Mouse (Mus musculus) cortical plate, adult 2 months (tissue): ENCODE results near the gene 2410002F23Rik. TPM values are rescaled to one million over a fixed set of nuclear protein-coding genes. Genes with fewer than 3 reads are reported as not detected.
"Not testable (repeated sequence)": the region's sequence is repeated elsewhere in the genome, so short reads cannot be mapped to it uniquely, and the experiment has no call there.

Experiments
- H3K27ac ChIP-seq: fragments of 200-500 bp; 2 replicates; pipeline ENCODE4 v1.5.1; 2012; ENCODE audit warnings: low read length, control low read depth, inconsistent platforms; ENCODE audit not compliant: insufficient read depth
- H3K4me1 ChIP-seq: fragments of 200-500 bp; 2 replicates; pipeline ENCODE4 v1.6.1; 2011; ENCODE audit warnings: low read length; ENCODE audit not compliant: control insufficient read depth, insufficient read depth
- H3K4me3 ChIP-seq: fragments of 200-500 bp; 2 replicates; pipeline ENCODE4 v1.5.1; 2011; ENCODE audit warnings: mild to moderate bottlenecking, low read length, control low read depth; ENCODE audit not compliant: insufficient read depth
- CTCF ChIP-seq: fragments of 200-500 bp; IDR thresholded peaks from 2 replicates; pipeline ENCODE4 v1.5.1; 2011; ENCODE audit warnings: mild to moderate bottlenecking, control low read depth, low read length; ENCODE audit not compliant: insufficient read depth; ENCODE audit errors: extremely low read depth
- POLR2A ChIP-seq: fragments of 200-500 bp; IDR thresholded peaks from 2 replicates; pipeline ENCODE4 v1.6.1; 2011; ENCODE audit warnings: mild to moderate bottlenecking, low read length, control low read depth; ENCODE audit not compliant: insufficient read depth; ENCODE audit errors: extremely low read depth
- polyA plus RNA-seq: library from polyadenylated mRNA; depleted of rRNA; stranded (reverse); fragments of >200 nt; gene quantifications from 2 replicates; pipeline ENCODE4 v1.2.3, GENCODE M21; 2012

Gene 2410002F23Rik
- polyA plus RNA-seq, 1 experiment, result 105 TPM

DNA sequence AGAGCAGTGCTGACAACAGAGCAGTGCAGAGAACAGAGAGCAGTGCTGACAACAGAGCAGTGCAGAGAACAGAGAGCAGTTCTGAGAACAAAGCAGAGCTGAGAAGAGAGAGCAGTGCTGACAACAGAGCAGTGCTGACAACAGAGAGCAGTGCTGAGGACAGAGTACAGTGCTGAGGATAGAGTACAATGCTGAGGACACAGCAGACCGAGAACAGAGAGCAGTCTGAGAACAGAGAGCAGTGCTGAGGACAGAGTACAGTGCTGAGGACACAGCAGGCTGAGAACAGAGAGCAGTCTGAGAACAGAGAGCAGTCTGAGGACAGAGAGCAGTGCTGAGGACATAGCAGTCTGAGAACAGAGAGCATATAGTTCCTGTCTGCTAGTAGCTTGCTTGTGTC, 5.8 kb upstream of the 2410002F23Rik start:
- peaks cover 3% of the 10 kb centered on the region; the same call in 1 of the 2 replicates for H3K4me1 ChIP-seq
- no peak overlapping the region for H3K27ac ChIP-seq
- H3K4me3 ChIP-seq, result no peak overlapping the region
- TF ChIP-seq POLR2A, result no peak
- TF ChIP-seq CTCF, result no peak

DNA sequence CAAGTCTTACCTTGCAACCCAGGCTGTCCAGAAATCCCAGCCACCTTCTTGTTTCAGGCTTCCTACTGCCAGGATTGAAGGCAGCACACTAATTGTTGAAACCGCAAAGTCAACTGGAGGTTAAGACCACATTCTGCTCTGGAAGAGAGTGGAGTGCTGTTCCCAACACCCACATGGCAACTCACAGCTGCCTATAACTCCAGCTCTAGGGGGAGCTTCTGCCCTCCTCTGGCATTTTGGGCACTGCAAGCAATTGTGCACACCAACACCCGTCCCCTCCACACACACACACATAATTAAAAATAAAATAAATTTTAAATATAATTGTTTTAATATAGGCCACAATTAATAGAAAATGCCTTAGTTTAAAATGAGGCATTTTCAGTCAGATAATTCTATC, 5.4 kb upstream of the 2410002F23Rik start:
- Histone ChIP-seq H3K4me3 (no peak overlapping the region), H3K4me1 (peaks cover 3% of the 10 kb centered on the region; the same call in 1 of the 2 replicates), H3K27ac (no peak overlapping the region)
- TF ChIP-seq POLR2A (no peak), CTCF (no peak)

DNA sequence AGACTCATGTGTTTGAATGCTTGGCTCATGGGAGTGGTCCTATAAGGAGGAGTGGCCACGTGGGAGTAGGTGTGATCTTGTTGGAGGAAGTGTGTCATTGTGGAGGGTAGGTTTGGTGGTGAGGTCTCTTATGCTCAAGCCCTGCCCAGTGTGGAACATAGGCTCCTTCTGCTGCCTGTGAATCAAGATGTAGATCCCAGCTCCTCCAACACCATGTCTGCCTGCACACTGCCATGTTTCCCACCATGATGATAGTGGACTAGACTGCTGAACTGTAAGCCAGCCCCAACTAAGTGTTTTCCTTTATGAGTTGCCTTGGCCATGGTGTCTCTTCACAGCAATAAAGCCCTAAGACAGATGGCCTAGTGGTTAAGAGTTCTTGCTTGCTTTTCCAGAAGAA, 2.4 kb upstream of the 2410002F23Rik start:
- TF ChIP-seq CTCF (no peak), POLR2A (no peak)
- Histone ChIP-seq H3K27ac (no peak overlapping the region), H3K4me3 (no peak overlapping the region), H3K4me1 (peaks cover 3% of the 10 kb centered on the region; the same call in 1 of the 2 replicates)

DNA sequence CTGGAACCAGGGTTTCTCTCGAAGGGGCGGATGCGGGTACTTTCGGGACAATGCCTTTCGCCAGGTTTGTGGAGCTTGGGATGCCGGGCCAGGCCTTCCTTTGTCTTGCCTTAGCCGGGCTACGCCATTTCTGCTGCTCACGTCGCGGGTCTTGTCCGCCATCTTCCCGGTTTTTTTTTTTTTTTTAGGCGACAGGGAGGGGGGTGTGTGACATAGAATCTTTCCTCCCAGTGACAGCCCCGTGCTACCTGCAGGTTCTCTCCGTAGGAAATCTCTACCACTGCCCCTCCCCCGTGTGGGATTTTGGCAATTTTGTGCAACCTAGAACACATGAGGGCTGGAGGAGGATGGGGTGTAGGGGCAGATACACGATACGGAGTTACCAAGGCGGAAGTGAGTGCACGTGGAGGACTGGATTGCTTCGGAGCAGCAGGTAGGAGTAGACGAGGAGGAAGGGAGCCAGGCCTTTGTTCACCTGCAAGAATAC, 505 bp downstream of the 2410002F23Rik start:
- TF ChIP-seq CTCF (no peak), POLR2A (no peak)
- H3K27ac ChIP-seq, result peak overlapping the region; percentile 82
- H3K4me3 ChIP-seq, result peak overlapping the region; percentile 85
- peaks cover 3% of the 10 kb centered on the region; the same call in 1 of the 2 replicates for H3K4me1 ChIP-seq

DNA sequence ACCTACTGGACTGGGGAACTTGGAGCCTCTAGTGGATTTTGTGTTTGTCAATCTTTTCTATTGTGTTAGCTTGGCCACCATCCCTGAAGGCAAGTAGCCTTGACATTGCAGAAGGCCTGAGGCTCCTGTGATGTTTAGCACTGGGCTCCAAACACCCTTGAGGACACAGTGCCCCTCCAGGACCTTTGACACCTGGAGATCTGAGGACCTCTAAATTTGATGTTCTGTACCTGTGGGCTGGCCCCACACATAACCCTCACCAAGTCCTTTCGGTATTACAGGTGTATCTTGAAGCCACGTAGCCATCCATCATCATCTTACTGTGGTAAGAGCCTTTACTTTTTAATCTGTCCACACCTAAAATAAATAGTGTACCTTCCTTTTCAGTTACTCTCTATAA, 1.4 kb downstream of the 2410002F23Rik start:
- no peak for TF ChIP-seq POLR2A

DNA sequence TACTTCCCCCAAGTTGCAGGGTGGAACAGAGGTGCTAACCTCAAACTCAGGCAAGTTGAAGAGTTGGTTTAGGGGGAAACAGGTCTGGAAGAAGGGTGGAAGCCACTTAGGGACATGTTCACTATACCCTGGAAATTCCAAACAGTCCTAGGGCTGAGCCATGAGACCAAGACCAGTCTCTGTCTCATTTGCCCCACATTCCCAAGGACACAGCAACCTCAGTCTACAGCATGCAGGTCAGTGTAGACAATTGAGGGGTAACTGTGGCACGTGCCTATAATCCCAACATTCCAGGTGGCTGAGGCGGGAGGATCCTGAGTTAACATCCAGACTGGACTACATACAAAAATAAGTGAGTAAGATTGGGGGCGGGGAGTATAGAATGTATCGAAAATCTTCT, 2.7 kb downstream of the 2410002F23Rik start:
- H3K4me3 ChIP-seq, result no peak overlapping the region
- TF ChIP-seq CTCF (no peak), POLR2A (no peak)
- H3K4me1 ChIP-seq, result peaks cover 3% of the 10 kb centered on the region; the same call in 1 of the 2 replicates
- H3K27ac ChIP-seq, result no peak overlapping the region

More for the DNA sequence above, 1.4 kb downstream of the 2410002F23Rik start:
- H3K27ac ChIP-seq, result no peak overlapping the region
- H3K4me1 ChIP-seq, result peaks cover 3% of the 10 kb centered on the region; the same call in 1 of the 2 replicates
- H3K4me3 ChIP-seq, result no peak overlapping the region

DNA sequence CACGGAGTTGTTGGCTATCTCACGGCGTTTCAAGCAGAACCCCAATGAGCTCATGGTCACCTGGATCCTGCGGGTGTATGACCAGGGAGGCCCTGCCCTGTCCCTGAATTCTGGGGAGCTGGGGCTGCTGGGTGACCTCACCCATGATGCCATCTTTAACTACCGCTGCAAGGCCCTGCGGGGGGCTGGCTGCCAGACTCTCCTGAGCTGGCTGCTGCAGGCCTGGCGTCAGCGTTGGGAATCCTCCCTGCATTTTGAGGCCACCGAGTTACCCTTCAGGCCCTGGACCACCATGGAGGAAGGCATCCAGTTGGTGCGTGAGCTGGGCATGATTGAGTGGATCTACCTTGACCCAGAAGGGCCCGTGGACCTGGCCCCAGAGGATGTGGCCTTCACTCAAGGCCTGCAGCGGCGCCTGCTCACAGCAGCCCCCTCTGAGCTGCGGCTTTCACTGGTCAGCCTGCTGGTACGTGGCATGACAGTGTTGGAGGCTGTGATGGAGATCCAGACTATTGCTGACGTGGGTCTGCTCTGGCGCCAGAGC, 4.3 kb downstream of the 2410002F23Rik start:
- H3K4me3 ChIP-seq, H3K4me1 ChIP-seq, H3K27ac ChIP-seq: not testable (repeated sequence)

DNA sequence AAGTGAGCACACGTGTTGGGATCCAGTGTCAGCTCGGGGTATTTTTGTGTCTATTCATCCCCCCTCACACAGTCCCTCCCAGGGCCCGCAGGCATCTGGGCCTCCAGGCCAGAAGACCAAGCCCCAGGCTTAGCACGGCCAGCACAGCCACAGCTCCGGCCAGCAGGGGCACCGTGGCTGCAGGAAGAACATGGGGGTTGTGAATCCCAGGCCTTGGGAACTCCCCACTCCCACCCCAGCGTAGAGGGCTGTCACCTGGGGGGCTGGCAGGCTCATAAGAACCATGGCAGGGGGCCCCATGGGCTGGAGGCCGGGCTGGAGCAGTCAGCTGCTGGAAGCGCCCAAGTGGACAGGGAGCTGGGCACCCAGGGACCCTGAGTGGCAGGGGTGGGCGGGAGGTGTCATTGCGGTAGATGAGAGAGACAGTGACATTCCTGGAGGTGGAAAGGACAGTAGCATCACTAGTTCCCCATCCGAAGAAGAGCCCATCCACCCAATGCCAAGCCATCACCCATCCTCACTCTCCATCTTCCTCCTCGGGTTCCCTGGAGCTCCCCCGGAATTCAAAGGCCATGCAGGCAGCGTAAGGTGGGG, 6.6 kb downstream of the 2410002F23Rik start:
- Histone ChIP-seq H3K27ac (no peak overlapping the region), H3K4me1 (no peaks in the 10 kb centered on the region), H3K4me3 (no peak overlapping the region)
- no peak for TF ChIP-seq POLR2A
- no peak for TF ChIP-seq CTCF

DNA sequence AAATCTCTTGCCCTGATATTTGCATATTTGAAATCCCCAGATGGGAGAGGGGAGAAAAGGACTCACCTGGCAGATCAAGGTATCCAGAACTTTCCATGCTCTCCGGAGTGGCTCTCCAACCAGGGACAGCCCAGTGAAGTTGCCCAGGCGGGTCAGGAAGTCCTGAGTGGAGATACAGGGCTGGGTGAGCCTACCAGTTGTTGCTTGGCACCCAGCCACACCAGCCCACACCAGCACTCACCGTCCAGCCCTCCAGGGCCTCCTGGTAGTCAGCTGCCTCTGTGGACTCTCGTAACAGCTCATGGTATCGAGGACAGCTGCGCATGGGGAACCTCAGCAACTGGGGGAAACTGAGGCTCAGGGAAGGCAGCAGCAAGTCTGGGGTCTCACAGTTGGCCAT, 8.4 kb downstream of the 2410002F23Rik start:
- no peak overlapping the region for H3K27ac ChIP-seq
- TF ChIP-seq CTCF (no peak), POLR2A (no peak)
- no peaks in the 10 kb centered on the region for H3K4me1 ChIP-seq
- H3K4me3 ChIP-seq, result no peak overlapping the region

DNA sequence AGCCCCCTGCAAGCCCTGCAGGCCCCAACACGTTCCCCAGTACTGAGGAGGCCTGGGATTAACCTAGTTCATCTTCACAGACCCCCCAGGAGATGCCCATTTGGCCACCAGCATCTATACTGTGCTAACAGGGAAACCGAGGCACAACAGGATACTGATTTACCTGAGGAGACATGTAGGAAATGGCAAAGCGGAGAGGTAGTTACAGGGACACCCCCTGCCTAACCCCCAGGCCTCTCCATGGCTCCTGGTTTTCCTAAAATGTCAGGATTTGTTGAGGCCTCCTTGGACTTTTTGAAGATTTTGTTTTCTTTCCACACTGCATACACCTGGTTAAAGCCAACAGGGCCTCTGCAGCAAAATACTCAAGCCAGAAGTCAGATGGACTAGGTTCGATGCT, 10.8 kb downstream of the 2410002F23Rik start, which contains the start of gene Acp4:
TSS of gene Acp4 (minus strand) at position 101 of the 400 bp plus-strand sequence.
- Histone ChIP-seq H3K27ac (no peak within 1 kb of the TSS), H3K4me1 (no peaks in the 10 kb centered on the region), H3K4me3 (no peak within 1 kb of the TSS)
- TF ChIP-seq CTCF, result no peak
- no peak for TF ChIP-seq POLR2A
